Mouse (Mus musculus): ENCODE data around the gene Ywhah.

- no peak for TF ChIP-seq CTCF (IDR thresholded peaks at IDR 0.05; ENCODE audit: low read depth)
- no peak for TF ChIP-seq EP300 (IDR thresholded peaks at IDR 0.05; ENCODE audit: low read depth)
Observed at GRCm38 (mm10) chr5:32985379-32985778, 33.2 kb upstream of the Ywhah start.
